Mouse (Mus musculus): ENCODE measurements around the gene BC028528. TPM values are rescaled to one million over a fixed set of nuclear protein-coding genes. Genes with fewer than 3 reads are reported as not detected.

The BC028528 gene
- polyA plus RNA-seq, 1 experiment = 8.1 TPM

DNA sequence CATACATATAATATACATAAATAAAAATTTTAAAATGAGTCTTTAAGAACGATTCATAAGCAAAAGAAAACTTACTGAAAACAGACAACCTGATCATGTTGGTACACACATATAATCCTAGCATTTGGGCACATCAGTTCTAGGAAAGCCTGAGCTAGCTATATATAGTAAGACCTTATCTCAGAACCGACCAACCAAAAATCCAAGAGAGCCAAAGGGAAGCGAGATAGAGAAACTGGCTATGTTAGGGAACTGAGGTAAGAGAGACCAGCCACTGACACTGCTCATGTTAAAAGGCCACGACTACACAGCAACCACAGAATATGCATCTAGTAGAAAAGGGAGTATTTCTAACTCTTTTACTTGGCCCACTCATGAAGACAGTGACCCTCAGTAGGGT is 41.2 kb downstream of the BC028528 start:
- Histone ChIP-seq H3K27me3 (replicated peaks; ENCODE audit: control insufficient read depth, insufficient read depth, low read length) (no peaks in the 10 kb centered on the region), H3K4me1 (ENCODE audit: control insufficient read depth, insufficient read depth, low read length) (no peaks in the 10 kb centered on the region), H3K4me3 (ENCODE audit: insufficient read depth, low read depth, low read length) (no peak overlapping the region), H3K27ac (ENCODE audit: insufficient read depth, low read depth, low read length) (no peak overlapping the region), H3K36me3 (ENCODE audit: control insufficient read depth, insufficient read depth, low read length) (peaks cover 15% of the 10 kb centered on the region)
- TF ChIP-seq CTCF (conservative IDR thresholded peaks at IDR 0.05; ENCODE audit: insufficient read depth, insufficient read length, low read depth, low read length) = no peak
- DNase-seq = no peak
- 86% methylated on average over 4 of the region's 4 CpGs for WGBS

DNA sequence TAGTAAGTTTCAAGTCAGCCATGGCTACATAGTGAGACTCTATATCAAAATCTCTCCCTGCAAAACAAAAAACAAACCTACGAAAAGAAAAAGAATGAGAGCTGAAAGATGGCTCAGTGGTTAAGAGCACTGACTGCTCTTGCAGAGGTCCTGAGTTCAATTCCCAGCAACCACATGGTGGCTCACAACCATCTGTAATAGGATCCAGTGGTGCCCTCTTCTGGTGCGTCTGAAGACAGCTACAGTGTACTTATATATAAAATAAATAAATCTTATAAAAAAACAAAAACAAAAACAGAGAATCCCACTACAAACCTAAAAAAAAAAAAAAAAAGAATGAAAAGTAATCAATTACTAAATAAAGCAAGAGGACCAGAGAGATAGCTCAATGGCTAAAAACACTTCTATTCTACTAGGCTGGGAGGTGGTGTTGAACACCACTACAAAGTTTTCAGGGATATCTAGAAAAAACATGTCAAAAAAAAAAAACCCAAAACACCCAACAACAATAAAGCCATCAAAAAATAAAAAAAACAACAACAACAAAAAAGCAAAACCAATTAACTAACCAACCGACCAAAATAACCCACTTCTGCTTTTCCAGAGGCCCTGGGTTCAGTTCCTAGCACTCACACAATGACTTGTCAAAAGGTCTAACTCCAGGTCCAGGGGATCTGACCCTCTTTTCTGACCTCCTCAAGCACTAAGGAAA is 49.1 kb downstream of the BC028528 start:
- TF ChIP-seq CTCF (conservative IDR thresholded peaks at IDR 0.05; ENCODE audit: insufficient read depth, insufficient read length, low read depth, low read length) (no peak), POLR2A (IDR thresholded peaks at IDR 0.05; ENCODE audit: low read depth, low read length) (no peak)
- no peak overlapping the region for H3K27ac ChIP-seq (ENCODE audit: insufficient read depth, low read depth, low read length)
- 85% methylated on average over 3 of the region's 3 CpGs for WGBS
- H3K4me1 ChIP-seq (ENCODE audit: control insufficient read depth, insufficient read depth, low read length) = no peaks in the 10 kb centered on the region
- H3K36me3 ChIP-seq (ENCODE audit: control insufficient read depth, insufficient read depth, low read length) = peaks cover 14% of the 10 kb centered on the region
- no peaks in the 10 kb centered on the region for H3K27me3 ChIP-seq (replicated peaks; ENCODE audit: control insufficient read depth, insufficient read depth, low read length)
- no peak overlapping the region for H3K4me3 ChIP-seq (ENCODE audit: insufficient read depth, low read depth, low read length)
- DNase-seq = no peak

DNA sequence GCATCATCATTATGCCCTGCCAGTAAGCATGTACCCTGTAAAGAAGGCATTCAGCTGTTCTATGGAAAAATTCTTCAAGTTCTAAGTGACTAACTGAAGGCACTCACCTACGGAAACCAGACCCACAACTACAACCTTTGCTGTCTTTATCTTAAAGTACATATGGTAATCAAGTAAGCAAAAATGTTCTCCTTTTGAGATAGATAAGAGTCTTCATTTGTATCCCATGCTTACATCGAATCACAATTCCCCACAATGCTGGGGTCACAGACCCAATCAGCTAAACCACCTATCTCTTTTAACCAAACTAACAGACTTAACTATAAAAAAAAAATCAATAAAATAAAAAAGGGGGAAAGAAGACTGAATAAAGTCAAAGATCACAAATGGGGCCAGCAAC is 52.6 kb downstream of the BC028528 start:
- Histone ChIP-seq H3K36me3 (ENCODE audit: control insufficient read depth, insufficient read depth, low read length) (peaks cover 6% of the 10 kb centered on the region), H3K27me3 (replicated peaks; ENCODE audit: control insufficient read depth, insufficient read depth, low read length) (no peaks in the 10 kb centered on the region), H3K27ac (ENCODE audit: insufficient read depth, low read depth, low read length) (no peak overlapping the region), H3K4me1 (ENCODE audit: control insufficient read depth, insufficient read depth, low read length) (no peaks in the 10 kb centered on the region), H3K4me3 (ENCODE audit: insufficient read depth, low read depth, low read length) (no peak overlapping the region)
- 96% methylated on average over 2 of the region's 2 CpGs for WGBS
- TF ChIP-seq POLR2A (IDR thresholded peaks at IDR 0.05; ENCODE audit: low read depth, low read length) = no peak
- DNase-seq = no peak

Other genes starting within 250 kb of the BC028528 start
- gene Mcl1, start 233.2 kb downstream of the BC028528 start, polyA plus RNA-seq (2012; rRNA removed) = 31.9 and 43.0 TPM in 2 replicates
- 5.2 and 6.0 TPM in 2 replicates for gene Adamtsl4, start 204.1 kb downstream of the BC028528 start, polyA plus RNA-seq (2012; rRNA removed)
- gene Ecm1, start 152.4 kb downstream of the BC028528 start, polyA plus RNA-seq (2012; rRNA removed) = 494 and 636 TPM in 2 replicates
- 28.2 and 29.3 TPM in 2 replicates for gene Tars2, start 131.8 kb downstream of the BC028528 start, polyA plus RNA-seq (2012; rRNA removed)
- gene Rprd2, start 73.1 kb downstream of the BC028528 start, polyA plus RNA-seq (2012; rRNA removed) = 12.6 and 13.9 TPM in 2 replicates
- 12.4 and 14.6 TPM in 2 replicates for gene Prpf3, start 36.1 kb downstream of the BC028528 start, polyA plus RNA-seq (2012; rRNA removed)
- 172 and 274 TPM in 2 replicates for gene Mrps21, start 20.5 kb downstream of the BC028528 start, polyA plus RNA-seq (2012; rRNA removed)
- gene Ciart, start 9.8 kb downstream of the BC028528 start, polyA plus RNA-seq (2012; rRNA removed) = 5.1 and 6.0 TPM in 2 replicates
- gene Aph1a, start 2.0 kb upstream of the BC028528 start, polyA plus RNA-seq (2012; rRNA removed) = 177 and 182 TPM in 2 replicates
- gene Car14, start 12.7 kb upstream of the BC028528 start, polyA plus RNA-seq (2012; rRNA removed) = 206 TPM in 2 replicates
- gene Anp32e, start 37.2 kb upstream of the BC028528 start, polyA plus RNA-seq (2012; rRNA removed) = 13.0 and 18.5 TPM in 2 replicates
- gene Plekho1, start 104.0 kb upstream of the BC028528 start, polyA plus RNA-seq (2012; rRNA removed) = 32.4 and 33.2 TPM in 2 replicates
- 6.7 and 7.9 TPM in 2 replicates for gene Vps45, start 166.5 kb upstream of the BC028528 start, polyA plus RNA-seq (2012; rRNA removed)
- 10.1 and 15.0 TPM in 2 replicates for gene Otud7b, start 212.5 kb upstream of the BC028528 start, polyA plus RNA-seq (2012; rRNA removed)